Mouse (Mus musculus): Measurements from ENCODE around the gene Greb1. TPM values are rescaled to one million over a fixed set of nuclear protein-coding genes. Genes with fewer than 3 reads are reported as not detected.
"Not testable (repeated sequence)": the region's sequence is repeated elsewhere in the genome, so short reads cannot be mapped to it uniquely, and the experiment has no call there.

Greb1 gene
- polyA plus RNA-seq, 1 experiment = not detected

- H3K4me3 ChIP-seq (replicated peaks; ENCODE audit: control insufficient read depth, low read depth, low read length) = no peak overlapping the region
- WGBS = 10% methylated on average over 3 of the region's 3 CpGs
- TF ChIP-seq POLR2A (IDR thresholded peaks at IDR 0.05; ENCODE audit: borderline replicate concordance, control insufficient read depth, low read depth, low read length) = no peak
- TF ChIP-seq CTCF (IDR thresholded peaks at IDR 0.05; ENCODE audit: control insufficient read depth, insufficient read depth, low read length) = no peak
- no peaks in the 10 kb centered on the region for H3K4me1 ChIP-seq (ENCODE audit: control insufficient read depth, insufficient read depth, low read length)
- no peak overlapping the region for H3K27ac ChIP-seq (ENCODE audit: control insufficient read depth, insufficient read depth, low read depth, low read length, poor library complexity)
Measured at GRCm38 (mm10) chr12:16723601-16724000, 77.1 kb downstream of the Greb1 start.

DNA sequence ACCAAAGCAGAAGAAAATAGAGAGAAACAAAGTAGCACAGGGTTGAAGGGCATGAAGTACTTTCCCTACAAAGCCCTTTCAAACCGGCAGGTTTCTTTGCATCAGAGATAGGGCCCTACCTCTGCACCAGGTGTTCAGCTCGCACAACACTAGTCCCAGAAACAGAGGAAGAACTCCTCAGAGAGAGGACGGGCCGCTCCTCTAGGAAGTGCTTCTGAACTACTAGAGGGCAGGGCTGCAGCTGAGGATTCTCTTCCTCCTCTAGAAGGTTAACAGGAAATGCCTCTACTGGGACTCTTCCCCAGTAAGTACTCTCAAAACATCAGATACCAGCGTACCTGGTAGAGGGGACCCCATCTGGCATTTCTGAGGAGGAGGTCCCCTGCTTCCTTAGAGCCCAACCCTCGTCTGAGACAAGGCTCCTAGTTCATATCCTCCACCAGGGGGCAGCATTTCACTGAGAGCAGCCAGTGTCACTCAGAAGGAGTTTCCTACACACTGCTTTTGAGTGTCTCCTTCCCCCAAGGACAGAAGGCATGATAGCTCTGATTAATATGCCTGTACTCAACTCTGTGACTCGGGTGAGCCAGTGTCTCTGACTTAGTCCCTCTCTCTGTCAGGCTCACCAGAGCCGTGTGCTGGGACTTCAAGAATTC, 81.9 kb downstream of the Greb1 start:
- H3K4me1 ChIP-seq (ENCODE audit: control insufficient read depth, insufficient read depth, low read length) = no peaks in the 10 kb centered on the region
- H3K4me3 ChIP-seq (replicated peaks; ENCODE audit: control insufficient read depth, low read depth, low read length) = no peak overlapping the region
- TF ChIP-seq POLR2A (IDR thresholded peaks at IDR 0.05; ENCODE audit: borderline replicate concordance, control insufficient read depth, low read depth, low read length) (no peak), CTCF (IDR thresholded peaks at IDR 0.05; ENCODE audit: control insufficient read depth, insufficient read depth, low read length) (peak; percentile 77)
- WGBS = 30% methylated on average over 8 of the region's 8 CpGs
- no peak overlapping the region for H3K27ac ChIP-seq (ENCODE audit: control insufficient read depth, insufficient read depth, low read depth, low read length, poor library complexity)

- TF ChIP-seq POLR2A (IDR thresholded peaks at IDR 0.05; ENCODE audit: borderline replicate concordance, control insufficient read depth, low read depth, low read length) (no peak), CTCF (IDR thresholded peaks at IDR 0.05; ENCODE audit: control insufficient read depth, insufficient read depth, low read length) (peak; percentile 78)
- no peaks in the 10 kb centered on the region for H3K4me1 ChIP-seq (ENCODE audit: control insufficient read depth, insufficient read depth, low read length)
- H3K4me3 ChIP-seq (replicated peaks; ENCODE audit: control insufficient read depth, low read depth, low read length) = no peak overlapping the region
- 36% methylated on average over 1 of the region's 1 CpGs for WGBS
- H3K27ac ChIP-seq (ENCODE audit: control insufficient read depth, insufficient read depth, low read depth, low read length, poor library complexity) = no peak overlapping the region
Measured at GRCm38 (mm10) chr12:16717653-16718052, 83.0 kb downstream of the Greb1 start.

- H3K4me1 ChIP-seq (ENCODE audit: control insufficient read depth, insufficient read depth, low read length) = no peaks in the 10 kb centered on the region
- TF ChIP-seq CTCF (IDR thresholded peaks at IDR 0.05; ENCODE audit: control insufficient read depth, insufficient read depth, low read length) = no peak
- 78% methylated on average over 10 of the region's 10 CpGs for WGBS
- no peak overlapping the region for H3K27ac ChIP-seq (ENCODE audit: control insufficient read depth, insufficient read depth, low read depth, low read length, poor library complexity)
- H3K4me3 ChIP-seq (replicated peaks; ENCODE audit: control insufficient read depth, low read depth, low read length) = no peak overlapping the region
Measured at GRCm38 (mm10) chr12:16714616-16715015, 86.1 kb downstream of the Greb1 start.

DNA sequence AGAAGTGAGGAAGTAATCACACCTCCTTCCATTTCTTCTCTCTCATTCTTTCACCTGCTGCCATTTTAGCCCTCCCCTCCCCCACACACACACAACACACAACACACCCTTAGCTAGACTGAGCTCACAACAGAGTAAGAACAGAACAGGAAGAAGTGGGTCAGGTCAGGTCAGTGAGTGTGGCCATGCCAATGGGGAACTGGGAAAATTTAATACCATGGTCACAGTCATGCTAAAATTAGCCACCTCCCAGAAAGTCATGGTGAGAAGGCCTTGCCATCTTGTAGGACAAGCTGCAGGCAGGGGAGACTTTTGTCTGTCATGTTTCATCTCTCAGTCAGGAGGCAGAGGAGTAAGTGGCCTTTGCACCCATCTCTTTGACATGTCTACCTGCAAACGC, 102.0 kb downstream of the Greb1 start:
- TF ChIP-seq CTCF (IDR thresholded peaks at IDR 0.05; ENCODE audit: control insufficient read depth, insufficient read depth, low read length) = no peak
- TF ChIP-seq POLR2A (IDR thresholded peaks at IDR 0.05; ENCODE audit: borderline replicate concordance, control insufficient read depth, low read depth, low read length) = no peak
- Histone ChIP-seq H3K4me1 (ENCODE audit: control insufficient read depth, insufficient read depth, low read length) (no peaks in the 10 kb centered on the region; the same call in 1 of the 2 replicates), H3K27ac (ENCODE audit: control insufficient read depth, insufficient read depth, low read depth, low read length, poor library complexity) (no peak overlapping the region), H3K4me3 (replicated peaks; ENCODE audit: control insufficient read depth, low read depth, low read length) (no peak overlapping the region)
- 70% methylated on average over 1 of the region's 1 CpGs for WGBS

GRCm38 (mm10) chr12:16696146-16696545, 104.5 kb downstream of the Greb1 start:
- Histone ChIP-seq H3K27ac (ENCODE audit: control insufficient read depth, insufficient read depth, low read depth, low read length, poor library complexity) (no peak overlapping the region), H3K4me3 (replicated peaks; ENCODE audit: control insufficient read depth, low read depth, low read length) (no peak overlapping the region), H3K4me1 (ENCODE audit: control insufficient read depth, insufficient read depth, low read length) (no peaks in the 10 kb centered on the region; the same call in 1 of the 2 replicates)
- TF ChIP-seq POLR2A (IDR thresholded peaks at IDR 0.05; ENCODE audit: borderline replicate concordance, control insufficient read depth, low read depth, low read length) (peak; percentile 7; the same call in 1 of the 2 replicates), CTCF (IDR thresholded peaks at IDR 0.05; ENCODE audit: control insufficient read depth, insufficient read depth, low read length) (no peak)
- WGBS = 66% methylated on average over 13 of the region's 13 CpGs

DNA sequence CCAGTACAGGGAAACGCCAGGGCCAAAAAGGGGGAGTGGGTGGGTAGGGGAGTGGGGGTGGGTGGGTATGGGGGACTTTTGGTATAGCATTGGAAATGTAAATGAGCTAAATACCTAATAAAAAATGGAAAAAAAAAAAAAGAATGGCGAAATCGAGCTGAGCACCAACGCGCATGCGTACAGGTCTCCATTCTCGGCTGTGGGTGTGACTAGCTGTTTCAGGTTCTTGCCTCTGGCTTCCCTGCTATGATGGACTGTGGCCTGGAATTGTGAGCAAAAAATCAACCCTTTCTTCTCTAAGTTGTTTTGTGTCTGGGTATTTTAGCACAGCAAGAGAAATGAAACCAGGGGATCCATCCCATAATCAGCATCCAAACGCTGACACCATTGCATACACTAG, 105.4 kb downstream of the Greb1 start:
- not testable (repeated sequence) for H3K4me3 ChIP-seq (replicated peaks; ENCODE audit: control insufficient read depth, low read depth, low read length); H3K4me1 ChIP-seq (ENCODE audit: control insufficient read depth, insufficient read depth, low read length); H3K27ac ChIP-seq (ENCODE audit: control insufficient read depth, insufficient read depth, low read depth, low read length, poor library complexity)
- WGBS = 83% methylated on average over 7 of the region's 8 CpGs

- H3K4me1 ChIP-seq (ENCODE audit: control insufficient read depth, insufficient read depth, low read length) = no peaks in the 10 kb centered on the region; the same call in 1 of the 2 replicates
- TF ChIP-seq POLR2A (IDR thresholded peaks at IDR 0.05; ENCODE audit: borderline replicate concordance, control insufficient read depth, low read depth, low read length) (no peak), CTCF (IDR thresholded peaks at IDR 0.05; ENCODE audit: control insufficient read depth, insufficient read depth, low read length) (no peak)
- no peak overlapping the region for H3K4me3 ChIP-seq (replicated peaks; ENCODE audit: control insufficient read depth, low read depth, low read length)
- no peak overlapping the region for H3K27ac ChIP-seq (ENCODE audit: control insufficient read depth, insufficient read depth, low read depth, low read length, poor library complexity)
- 38% methylated on average over 5 of the region's 5 CpGs for WGBS
Measured at GRCm38 (mm10) chr12:16694783-16695182, 105.9 kb downstream of the Greb1 start.

GRCm38 (mm10) chr12:16690631-16691030, 110.1 kb downstream of the Greb1 start:
- Histone ChIP-seq H3K27ac (ENCODE audit: control insufficient read depth, insufficient read depth, low read depth, low read length, poor library complexity) (no peak overlapping the region), H3K4me3 (replicated peaks; ENCODE audit: control insufficient read depth, low read depth, low read length) (no peak overlapping the region), H3K4me1 (ENCODE audit: control insufficient read depth, insufficient read depth, low read length) (no peaks in the 10 kb centered on the region; the same call in 1 of the 2 replicates)
- TF ChIP-seq POLR2A (IDR thresholded peaks at IDR 0.05; ENCODE audit: borderline replicate concordance, control insufficient read depth, low read depth, low read length) = no peak
- no peak for TF ChIP-seq CTCF (IDR thresholded peaks at IDR 0.05; ENCODE audit: control insufficient read depth, insufficient read depth, low read length)
- WGBS = 81% methylated on average over 9 of the region's 9 CpGs

Measured in bone marrow, adult 2 months (tissue).